Mouse (Mus musculus): ENCODE data around the gene Slc25a45.

Gene Slc25a45

GRCm38 (mm10) chr19:5877618-5878361 is at the start of gene Slc25a45:
Slc25a45 (plus strand) TSS chr19:5877808.
- DNase-seq, result peak; percentile 65

- no peak for DNase-seq
Observed at GRCm38 (mm10) chr19:5828155-5828554, 49.5 kb upstream of the Slc25a45 start.

GRCm38 (mm10) chr19:5828905-5829304 is 48.7 kb upstream of the Slc25a45 start:
- no peak for DNase-seq

- no peak for DNase-seq
Observed at GRCm38 (mm10) chr19:5829958-5830615, 47.5 kb upstream of the Slc25a45 start.

GRCm38 (mm10) chr19:5830776-5831175 is 46.8 kb upstream of the Slc25a45 start:
- DNase-seq, result no peak

GRCm38 (mm10) chr19:5831224-5831957 is 46.2 kb upstream of the Slc25a45 start:
- no peak for DNase-seq

GRCm38 (mm10) chr19:5831958-5832320 is 45.7 kb upstream of the Slc25a45 start:
- no peak for DNase-seq

GRCm38 (mm10) chr19:5832326-5832725 is 45.3 kb upstream of the Slc25a45 start:
- no peak for DNase-seq

GRCm38 (mm10) chr19:5833287-5834100 is 44.1 kb upstream of the Slc25a45 start:
- no peak for DNase-seq

GRCm38 (mm10) chr19:5834260-5834925 is 43.2 kb upstream of the Slc25a45 start:
- DNase-seq, result no peak

GRCm38 (mm10) chr19:5835054-5835921 is 42.3 kb upstream of the Slc25a45 start:
- no peak for DNase-seq

GRCm38 (mm10) chr19:5835922-5836430 is 41.6 kb upstream of the Slc25a45 start:
- no peak for DNase-seq

- no peak for DNase-seq
Observed at GRCm38 (mm10) chr19:5836941-5837572, 40.6 kb upstream of the Slc25a45 start.

- no peak for DNase-seq
Observed at GRCm38 (mm10) chr19:5837606-5838005, 40.0 kb upstream of the Slc25a45 start.

GRCm38 (mm10) chr19:5838136-5838891 is 39.3 kb upstream of the Slc25a45 start:
- DNase-seq, result no peak

- no peak for DNase-seq
Observed at GRCm38 (mm10) chr19:5838892-5839165, 38.8 kb upstream of the Slc25a45 start.

- DNase-seq, result no peak
Observed at GRCm38 (mm10) chr19:5839317-5840085, 38.1 kb upstream of the Slc25a45 start.

- no peak for DNase-seq
Observed at GRCm38 (mm10) chr19:5840086-5840889, 37.3 kb upstream of the Slc25a45 start.
